Mouse (Mus musculus) ES-E14 (cell line): Measurements from ENCODE around the gene Eif4b. TPM values are rescaled to one million over a fixed set of nuclear protein-coding genes. Genes with fewer than 3 reads are reported as not detected.

Experiments used
- DNase-seq: peaks from one replicate; pipeline ENCODE4 v3.0.0-alpha.2; 2013; ENCODE audit warnings: low read depth, low spot score
- H3K27ac ChIP-seq: 2 replicates; pipeline ENCODE4 v1.5.1; 2012; ENCODE audit warnings: low read depth, mild to moderate bottlenecking, low read length, moderate library complexity, mixed read lengths; ENCODE audit not compliant: poor library complexity, insufficient read depth, severe bottlenecking
- H3K36me3 ChIP-seq: 2 replicates; pipeline ENCODE4 v1.6.1; 2012; ENCODE audit warnings: mild to moderate bottlenecking, low read length, moderate library complexity, mixed read lengths; ENCODE audit not compliant: control insufficient read depth, poor library complexity, insufficient read depth, severe bottlenecking
- H3K4me1 ChIP-seq, 2 experiments: fragments of 150-350 bp in 1 of 2; sonication (generic) in 1 of 2; 2 replicates each; pipeline ENCODE4 v1.6.1; 2012; ENCODE audit warnings: low read length in 2 of 2, mild to moderate bottlenecking in 1 of 2, mixed read lengths in 1 of 2; ENCODE audit not compliant: control insufficient read depth in 2 of 2, insufficient read depth in 2 of 2, poor library complexity in 1 of 2
- H3K4me3 ChIP-seq, 2 experiments: fragments of 150-350 bp in 1 of 2; sonication (generic) in 1 of 2; 2 replicates each; pipeline ENCODE4 v1.5.1; 2012; ENCODE audit warnings: low read length in 2 of 2, low read depth in 1 of 2, mild to moderate bottlenecking in 1 of 2, mixed read lengths in 1 of 2; ENCODE audit not compliant: insufficient read depth in 1 of 2, poor library complexity in 1 of 2, severe bottlenecking in 1 of 2
- H3K9ac ChIP-seq: 2 replicates; pipeline ENCODE4 v1.6.1; 2012; ENCODE audit warnings: low read depth, mild to moderate bottlenecking, low read length, mixed read lengths; ENCODE audit not compliant: poor library complexity, insufficient read depth, severe bottlenecking
- H3K9me3 ChIP-seq: fragments of 150-350 bp; sonication (generic); 2 replicates; pipeline ENCODE4 v1.6.1; 2012; ENCODE audit warnings: low read depth, mild to moderate bottlenecking, low read length; ENCODE audit not compliant: control insufficient read depth, insufficient read depth
- CHD2 ChIP-seq: IDR thresholded peaks from 2 replicates; pipeline ENCODE4 v1.6.1; 2014; ENCODE audit warnings: mild to moderate bottlenecking, low read depth, low read length, inconsistent platforms
- HCFC1 ChIP-seq: IDR thresholded peaks from 2 replicates; pipeline ENCODE4 v1.6.1; 2012; ENCODE audit warnings: low read length, inconsistent platforms, borderline replicate concordance; ENCODE audit not compliant: insufficient read depth
- MAFK ChIP-seq: IDR thresholded peaks from 2 replicates; pipeline ENCODE4 v1.6.1; 2014; ENCODE audit warnings: mild to moderate bottlenecking, low read depth, low read length, inconsistent platforms; ENCODE audit not compliant: insufficient read depth
- ZC3H11A ChIP-seq: IDR thresholded peaks from 2 replicates; pipeline ENCODE4 v1.6.1; 2012; ENCODE audit warnings: low read depth, mild to moderate bottlenecking, inconsistent platforms, low read length, borderline replicate concordance
- ZNF384 ChIP-seq: IDR thresholded peaks from 2 replicates; pipeline ENCODE4 v1.6.1; 2012; ENCODE audit warnings: low read depth, low read length, inconsistent platforms
- in situ Hi-C, 2 experiments: fragments of 600-800 bp; cut with MboI; formaldehyde crosslinking; loops; one replicate each; pipeline ENCODE4 v1.15.1; 2025; ENCODE audit warnings: low sequenced_read_pairs in 2 of 2, inconsistent platforms in 1 of 2; ENCODE audit not compliant: unreplicated experiment in 2 of 2
- total RNA-seq: library from RNA; depleted of rRNA; stranded (reverse); fragments of 300-350 nt; gene quantifications from 2 replicates; pipeline ENCODE4 v1.2.3, GENCODE M21; 2012

The Eif4b gene
- total RNA-seq, 1 experiment = 361 TPM

DNA sequence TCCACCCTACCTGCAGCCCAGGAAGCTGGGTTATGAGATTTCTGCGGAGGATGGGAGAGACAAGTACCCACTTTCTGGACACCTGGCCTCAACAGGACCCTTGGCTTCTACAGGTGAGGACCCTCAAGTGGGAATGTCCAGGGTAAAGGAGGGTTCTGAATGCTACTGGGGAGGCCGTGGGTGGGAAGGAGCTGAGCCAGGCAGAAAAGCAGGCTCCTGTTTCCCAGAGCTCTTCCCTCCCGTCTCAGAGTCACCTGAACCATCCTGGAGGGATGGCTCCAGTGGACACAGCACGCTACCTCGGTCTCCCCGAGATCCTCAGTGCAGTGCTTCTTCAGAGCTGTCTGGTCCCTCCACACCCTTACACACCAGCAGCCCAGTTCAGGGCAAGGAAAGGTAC is 38.6 kb downstream of the Eif4b start:
- Histone ChIP-seq H3K9me3 (no peaks in the 10 kb centered on the region), H3K9ac (no peak overlapping the region), H3K4me3 (no peak overlapping the region), H3K27ac (no peak overlapping the region), H3K4me1 (peaks cover 5% of the 10 kb centered on the region in 2 experiments; a peak in 1 of 4 replicates), H3K36me3 (peaks cover 12% of the 10 kb centered on the region; the same call in 1 of the 2 replicates)
- in situ Hi-C loops = no loop called here
- no peak for DNase-seq
- no peak for TF ChIP-seq CHD2

DNA sequence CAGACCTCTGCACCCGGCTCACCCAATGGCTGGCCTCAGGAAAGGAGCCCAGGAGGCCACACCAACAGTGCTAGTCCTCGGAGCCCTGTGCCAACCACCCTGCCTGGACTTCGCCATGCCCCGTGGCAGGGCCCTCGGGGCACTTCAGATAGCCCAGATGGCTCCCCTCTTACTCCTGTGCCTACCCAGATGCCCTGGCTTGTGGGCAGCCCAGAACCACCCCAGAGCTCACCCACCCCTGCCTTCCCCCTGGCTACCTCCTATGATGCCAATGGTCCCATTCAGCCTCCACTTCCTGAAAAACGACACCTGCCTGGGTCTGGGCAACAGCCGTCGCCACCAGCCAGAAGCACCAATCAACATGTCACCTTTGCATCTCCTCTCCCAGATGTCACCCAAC is 39.3 kb downstream of the Eif4b start:
- peaks cover 15% of the 10 kb centered on the region; the same call in 1 of the 2 replicates for H3K36me3 ChIP-seq

DNA sequence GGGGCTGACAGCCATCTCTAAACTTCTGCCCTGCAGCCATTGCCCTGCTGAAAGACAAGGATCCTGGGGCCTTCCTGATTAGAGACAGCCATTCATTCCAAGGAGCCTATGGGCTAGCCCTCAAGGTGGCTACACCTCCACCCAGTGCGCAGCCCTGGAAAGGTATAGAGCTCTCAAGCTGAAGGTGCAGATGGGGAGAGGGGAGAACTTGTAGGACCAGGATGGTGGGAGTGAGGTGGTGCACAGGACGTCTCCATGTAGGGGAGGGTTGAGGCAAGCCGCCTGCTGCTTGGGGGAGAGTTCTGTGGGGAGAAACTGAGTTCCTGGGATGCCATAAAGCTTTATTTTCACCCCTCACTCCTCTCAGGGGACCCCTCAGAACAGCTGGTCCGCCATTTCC is 40.1 kb downstream of the Eif4b start:
- peaks cover 0 to 2% of the 10 kb centered on the region in 2 experiments; a peak in 1 of 4 replicates for H3K4me1 ChIP-seq
- H3K4me3 ChIP-seq = no peak overlapping the region
- no peaks in the 10 kb centered on the region for H3K9me3 ChIP-seq
- TF ChIP-seq CHD2 (no peak), ZNF384 (no peak), HCFC1 (no peak), MAFK (no peak), ZC3H11A (no peak)
- in situ Hi-C loops = no loop called here
- no peak overlapping the region for H3K27ac ChIP-seq
- DNase-seq = no peak
- no peak overlapping the region for H3K9ac ChIP-seq
- peaks cover 20% of the 10 kb centered on the region; the same call in 1 of the 2 replicates for H3K36me3 ChIP-seq

More for the DNA sequence above, 39.3 kb downstream of the Eif4b start:
- DNase-seq = no peak
- H3K9ac ChIP-seq = no peak overlapping the region
- H3K4me1 ChIP-seq = peaks cover under 1 to 2% of the 10 kb centered on the region in 2 experiments; a peak in 1 of 4 replicates
- TF ChIP-seq MAFK = no peak
- TF ChIP-seq ZNF384 = no peak
- TF ChIP-seq HCFC1 = no peak
- no peak for TF ChIP-seq CHD2
- no peak for TF ChIP-seq ZC3H11A
- H3K9me3 ChIP-seq = no peaks in the 10 kb centered on the region
- in situ Hi-C loops = no loop called here
- H3K4me3 ChIP-seq = no peak overlapping the region
- H3K27ac ChIP-seq = no peak overlapping the region

DNA sequence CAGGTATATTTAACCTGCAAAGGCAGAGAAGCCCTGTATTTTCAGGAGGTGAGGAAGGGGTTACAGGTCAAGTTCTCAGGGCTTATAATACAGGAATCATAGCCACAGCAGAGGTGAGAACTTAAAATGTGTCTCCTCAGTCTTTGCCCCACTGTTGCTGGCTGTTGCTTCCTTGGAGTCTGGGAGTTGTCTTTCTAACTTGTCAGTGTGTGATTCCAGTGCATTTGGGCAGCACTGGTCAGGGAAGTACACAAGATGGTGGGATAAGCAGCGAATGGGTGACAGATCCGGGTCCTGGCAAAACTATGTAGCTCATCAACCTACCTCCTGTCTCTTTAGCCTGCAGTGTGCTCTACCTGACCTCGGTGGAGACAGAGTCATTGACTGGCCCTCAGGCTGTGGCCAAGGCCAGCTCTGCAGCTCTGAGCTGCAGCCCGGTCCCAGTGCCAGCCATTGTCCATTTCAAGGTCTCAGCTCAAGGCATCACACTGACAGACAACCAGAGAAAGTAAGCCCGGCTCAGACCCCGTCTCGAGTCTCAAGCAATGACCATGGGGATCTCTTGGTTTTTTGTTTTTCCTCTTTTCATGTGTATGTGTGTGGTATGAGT is 41.2 kb downstream of the Eif4b start:
- in situ Hi-C loops = no loop called here
- H3K9ac ChIP-seq = no peak overlapping the region
- no peaks in the 10 kb centered on the region; a peak in 1 of 4 replicates for H3K4me1 ChIP-seq
- H3K27ac ChIP-seq = no peak overlapping the region
- TF ChIP-seq CHD2 (no peak), ZC3H11A (no peak), ZNF384 (no peak), MAFK (no peak), HCFC1 (no peak)
- no peak for DNase-seq
- peaks cover 22% of the 10 kb centered on the region; the same call in 1 of the 2 replicates for H3K36me3 ChIP-seq
- no peak overlapping the region for H3K4me3 ChIP-seq
- H3K9me3 ChIP-seq = no peaks in the 10 kb centered on the region

DNA sequence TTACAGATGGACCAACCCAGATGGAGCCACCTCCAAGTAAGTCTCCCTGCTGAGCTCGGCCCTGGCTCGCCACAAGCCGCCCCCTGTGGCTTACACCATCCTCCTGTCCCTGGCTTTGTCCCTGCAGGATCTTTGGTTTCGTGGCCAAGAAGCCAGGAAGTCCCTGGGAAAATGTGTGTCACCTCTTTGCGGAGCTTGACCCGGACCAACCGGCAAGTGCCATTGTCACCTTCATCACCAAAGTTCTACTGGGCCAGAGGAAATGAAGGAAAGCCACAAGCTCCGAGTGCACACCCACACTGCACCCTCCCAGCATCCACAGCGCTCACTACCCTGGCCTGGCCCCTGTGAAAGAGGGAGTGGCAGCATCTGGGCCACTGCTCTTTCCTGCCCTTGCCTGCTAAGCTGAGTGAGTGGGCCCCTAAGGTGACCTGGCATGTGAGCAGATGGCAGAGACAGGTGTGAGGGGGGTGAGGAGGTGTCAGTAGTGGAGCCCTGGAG is 42.2 kb downstream of the Eif4b start:
- H3K9me3 ChIP-seq = no peaks in the 10 kb centered on the region
- no peak overlapping the region for H3K4me3 ChIP-seq
- TF ChIP-seq HCFC1 (no peak), CHD2 (no peak)
- in situ Hi-C loops = no loop called here
- H3K27ac ChIP-seq = no peak overlapping the region
- DNase-seq = no peak
- H3K36me3 ChIP-seq = peaks cover 22% of the 10 kb centered on the region; the same call in 1 of the 2 replicates
- no peaks in the 10 kb centered on the region; a peak in 1 of 4 replicates for H3K4me1 ChIP-seq
- no peak overlapping the region for H3K9ac ChIP-seq
